Mouse (Mus musculus): Measurements from ENCODE around the gene Efhb. TPM values are rescaled to one million over a fixed set of nuclear protein-coding genes. Genes with fewer than 3 reads are reported as not detected.

Efhb gene
- total RNA-seq (2017): not detected in 3 replicates

DNA sequence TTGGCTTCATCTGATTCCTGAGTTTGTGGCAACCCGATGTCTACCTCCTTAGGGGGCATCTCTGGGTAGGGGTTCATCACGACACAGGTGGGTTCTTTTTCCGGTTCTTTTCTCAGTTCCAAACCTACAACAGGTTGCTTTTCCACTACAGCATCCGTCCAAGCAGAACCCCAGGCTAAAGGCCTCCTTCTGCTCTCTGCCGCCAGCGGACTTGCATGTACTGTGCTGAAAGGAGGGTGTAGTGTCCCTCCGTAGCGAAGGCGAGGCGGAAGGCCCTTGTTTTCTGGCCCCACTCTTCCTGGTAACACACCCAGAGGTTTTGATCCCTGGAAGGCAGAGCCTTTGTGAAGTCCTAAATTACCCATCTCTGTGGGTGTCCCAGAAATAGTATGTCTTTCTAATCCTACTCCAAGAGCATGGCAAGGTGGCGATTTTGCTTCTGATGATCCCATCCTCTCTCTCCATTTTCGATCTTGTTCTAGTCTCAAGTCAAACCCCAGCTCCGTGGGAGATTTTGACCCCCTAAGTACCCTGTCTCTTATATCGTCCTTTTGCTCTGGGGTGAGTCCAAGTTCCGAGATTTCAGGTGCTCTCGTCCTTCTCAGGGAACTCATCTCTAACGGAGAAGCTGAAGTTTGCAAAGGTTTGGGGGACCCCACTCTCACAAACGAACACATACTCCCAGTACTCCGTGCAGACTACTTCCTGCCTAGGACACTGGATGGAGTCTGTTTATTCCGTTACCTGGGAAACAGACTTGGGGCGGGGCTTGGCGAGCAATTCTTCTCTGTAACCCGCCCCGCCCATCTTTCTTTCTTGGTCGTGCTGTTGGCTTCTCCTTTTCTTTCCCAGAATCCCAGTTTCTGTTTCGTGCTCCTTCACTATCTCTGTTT lies at the start of gene Efhb:
TSS of gene Efhb (minus strand) at position 719 of the 893 bp plus-strand sequence.
- peak; percentile 80 for ATAC-seq (replicated peaks; ENCODE audit: insufficient number of reproducible peaks, low FRiP score, low TSS enrichment, poor library complexity, severe bottlenecking)

DNA sequence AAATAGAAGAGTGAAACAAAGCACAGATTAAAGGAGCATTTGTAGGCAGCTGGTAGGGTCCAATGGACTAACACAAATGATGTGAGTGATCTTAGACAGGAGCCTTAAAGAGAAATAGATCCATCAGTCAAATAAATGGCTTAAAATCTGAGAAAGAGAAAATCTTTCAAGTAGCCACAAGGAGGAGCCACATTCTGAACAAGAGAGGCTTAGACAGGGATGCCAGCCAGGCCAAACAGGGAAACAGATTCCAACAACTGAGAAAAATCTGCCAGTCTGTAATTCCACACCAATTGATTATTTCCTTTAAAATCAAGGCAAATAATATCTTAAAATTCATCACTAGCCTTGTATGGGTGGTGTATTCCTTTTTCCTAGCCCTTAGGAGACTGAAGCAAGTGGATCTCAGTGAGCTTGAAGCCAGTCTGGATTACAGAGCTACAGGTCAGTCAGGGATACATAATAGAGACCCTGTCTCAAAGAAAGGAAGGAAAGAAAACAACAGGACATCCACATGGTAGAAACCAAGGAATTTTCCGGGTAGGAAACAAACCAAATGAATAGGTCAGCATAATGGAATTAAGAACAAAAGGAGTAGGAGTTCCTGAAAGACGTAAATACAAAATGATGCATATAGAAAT lies 49.3 kb upstream of the Efhb start:
- no peak for ATAC-seq (replicated peaks; ENCODE audit: insufficient number of reproducible peaks, low FRiP score, low TSS enrichment, poor library complexity, severe bottlenecking)

DNA sequence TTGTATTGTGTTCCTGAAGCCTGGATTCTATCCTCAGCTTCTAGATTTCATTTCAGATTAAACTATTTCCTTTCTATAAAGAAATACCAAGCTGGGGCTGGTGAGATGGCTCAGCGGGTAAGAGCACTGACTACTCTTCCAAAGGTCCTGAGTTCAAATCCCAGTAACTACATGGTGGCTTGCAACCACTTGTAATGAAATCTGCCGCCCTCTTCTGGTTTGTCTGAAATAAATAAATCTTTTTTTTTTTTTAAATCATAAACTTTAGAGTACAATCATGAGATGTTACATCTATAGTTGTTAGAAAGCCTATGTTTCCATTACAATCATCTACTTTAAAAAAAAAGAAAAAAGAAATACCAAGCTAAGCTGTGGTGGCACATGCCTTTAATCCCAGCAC lies 39.8 kb upstream of the Efhb start:
- no peak for ATAC-seq (replicated peaks; ENCODE audit: insufficient number of reproducible peaks, low FRiP score, low TSS enrichment, poor library complexity, severe bottlenecking)

DNA sequence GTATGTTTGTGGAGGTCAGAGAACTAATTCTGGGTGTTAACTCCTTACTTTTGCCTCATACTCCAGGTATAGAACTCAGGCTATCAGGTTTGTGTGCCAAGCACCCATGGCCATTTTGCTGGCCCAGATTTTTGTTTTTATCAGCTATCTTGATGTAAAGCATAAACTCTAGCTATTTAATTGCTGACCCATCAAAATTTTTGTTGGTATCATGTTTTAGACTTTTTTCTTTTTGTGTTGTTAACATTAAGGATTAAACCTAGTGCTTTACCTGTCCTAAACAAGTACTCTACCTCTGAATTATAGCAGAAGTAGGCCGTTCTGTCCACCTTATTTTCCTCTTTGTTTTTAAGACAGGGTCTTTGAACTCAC lies 25.9 kb upstream of the Efhb start:
- ATAC-seq (replicated peaks; ENCODE audit: insufficient number of reproducible peaks, low FRiP score, low TSS enrichment, poor library complexity, severe bottlenecking): no peak

DNA sequence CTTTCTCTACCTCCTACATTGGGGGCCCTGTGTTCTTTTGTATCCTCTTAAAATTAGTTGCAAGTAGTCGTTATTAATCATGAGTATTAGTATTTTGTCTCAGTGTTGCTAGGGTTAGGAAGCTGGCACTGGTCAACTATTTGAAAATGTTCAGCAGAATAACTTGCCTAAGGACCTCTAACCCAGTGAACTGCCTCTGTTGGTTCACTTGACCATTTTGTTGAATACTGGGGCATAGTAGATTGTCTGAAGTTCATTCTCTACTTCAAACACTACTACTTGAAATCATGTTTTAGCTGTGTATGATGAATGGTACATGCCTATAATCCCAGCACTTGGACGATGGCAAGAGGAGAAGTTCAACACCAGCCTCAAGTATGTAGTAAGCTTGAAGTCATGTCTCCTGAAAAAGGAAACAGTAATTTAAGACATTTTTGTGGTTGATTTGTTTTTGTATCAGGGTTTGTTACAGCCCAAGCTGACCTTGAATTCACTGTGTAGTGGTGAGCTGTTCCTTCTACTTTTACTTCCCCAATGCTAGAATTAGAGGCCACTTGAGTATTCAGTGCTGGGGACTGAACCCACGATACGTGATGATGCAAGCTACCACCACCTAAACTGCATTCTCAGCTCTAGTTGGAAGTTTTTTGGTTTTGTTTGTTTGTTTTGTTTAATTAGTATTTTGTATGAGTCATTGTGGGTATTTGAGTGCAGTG lies 25.3 kb upstream of the Efhb start:
- peak; percentile 94 for ATAC-seq (replicated peaks; ENCODE audit: insufficient number of reproducible peaks, low FRiP score, low TSS enrichment, poor library complexity, severe bottlenecking)

DNA sequence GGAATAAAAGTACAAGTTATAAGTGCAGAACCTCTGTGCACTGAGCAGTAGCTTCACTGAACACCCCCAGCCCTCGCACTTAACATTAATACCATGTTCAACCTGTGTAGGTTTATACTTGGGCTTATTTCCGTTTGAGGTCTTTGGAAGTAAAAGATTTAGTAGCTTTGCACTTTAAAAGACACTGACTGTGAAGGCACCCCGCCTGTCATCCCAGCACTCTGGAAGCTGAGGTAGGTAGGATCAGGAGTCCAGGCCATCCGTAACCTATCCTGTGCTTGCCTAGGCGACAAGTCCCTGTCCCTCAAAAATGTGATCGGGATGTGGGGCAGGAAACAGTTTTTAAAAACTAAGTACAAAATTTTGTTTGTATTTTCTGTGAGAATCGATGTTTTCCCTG lies 17.3 kb upstream of the Efhb start:
- no peak for ATAC-seq (replicated peaks; ENCODE audit: insufficient number of reproducible peaks, low FRiP score, low TSS enrichment, poor library complexity, severe bottlenecking)

DNA sequence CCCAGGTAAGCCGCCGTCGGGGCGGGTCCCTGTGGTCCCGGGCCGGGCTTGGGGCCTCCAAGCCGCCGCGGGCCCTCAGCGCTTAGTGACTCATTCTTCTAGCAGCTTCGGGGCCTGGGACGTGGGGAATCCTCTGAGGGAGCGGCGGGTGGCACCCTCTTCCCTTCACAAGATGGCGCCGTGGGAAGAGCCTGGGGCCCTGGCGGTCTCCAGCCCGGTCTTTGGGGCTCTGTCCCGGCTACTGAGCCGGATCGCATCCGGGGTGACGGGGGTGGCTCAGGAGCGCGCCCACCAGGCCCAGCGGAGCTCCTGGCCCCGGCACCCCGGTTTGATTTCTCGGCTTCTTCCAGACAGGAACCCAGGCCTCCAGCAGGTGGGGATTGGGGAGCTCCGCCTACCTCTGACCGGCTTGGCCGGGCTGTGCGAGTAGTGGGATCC lies 16.5 kb upstream of the Efhb start:
- peak; percentile 7; the same call in 1 of the 2 replicates for ATAC-seq (replicated peaks; ENCODE audit: insufficient number of reproducible peaks, low FRiP score, low TSS enrichment, poor library complexity, severe bottlenecking)

DNA sequence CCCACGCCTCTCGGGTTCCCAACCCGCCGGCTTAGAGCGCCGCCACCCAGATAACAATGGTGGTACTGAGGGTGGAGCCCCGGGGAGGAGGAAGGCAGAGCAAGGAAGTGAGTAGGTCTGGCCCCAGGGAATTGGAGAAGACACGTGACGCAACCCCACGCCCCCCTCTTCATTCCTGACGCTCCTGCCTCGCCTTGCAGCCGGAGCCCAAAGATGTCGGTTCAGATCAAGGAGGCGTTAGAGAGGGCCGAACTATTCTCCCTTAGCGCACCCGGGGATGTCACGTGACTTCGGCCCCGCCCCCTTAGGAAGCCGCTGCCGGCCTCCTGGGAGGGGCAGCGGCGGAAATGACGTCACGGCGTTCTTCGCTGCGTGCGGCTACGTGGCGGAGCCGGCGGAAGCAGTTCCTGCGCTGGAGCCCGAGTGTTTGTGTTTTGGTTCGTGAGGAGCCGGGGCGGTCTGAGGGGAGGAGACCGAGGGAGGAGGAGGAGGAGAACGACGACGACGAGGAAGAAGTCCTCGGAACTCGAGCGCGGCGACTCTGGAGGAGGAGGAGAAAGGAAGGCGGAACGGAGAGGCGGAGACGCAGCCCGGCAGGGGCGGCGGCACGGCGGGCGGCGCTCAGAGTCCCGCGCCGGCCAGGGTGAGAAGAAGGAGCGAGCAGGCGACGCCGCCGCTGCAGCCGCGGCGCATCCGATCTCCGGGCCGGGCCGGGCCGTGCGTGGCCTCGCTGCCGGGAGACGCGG lies 15.9 kb upstream of the Efhb start, which contains the start of gene Rab5a:
TSS of gene Rab5a (plus strand) at position 377 of the 746 bp plus-strand sequence.
- ATAC-seq (replicated peaks; ENCODE audit: insufficient number of reproducible peaks, low FRiP score, low TSS enrichment, poor library complexity, severe bottlenecking): peak; percentile 92

DNA sequence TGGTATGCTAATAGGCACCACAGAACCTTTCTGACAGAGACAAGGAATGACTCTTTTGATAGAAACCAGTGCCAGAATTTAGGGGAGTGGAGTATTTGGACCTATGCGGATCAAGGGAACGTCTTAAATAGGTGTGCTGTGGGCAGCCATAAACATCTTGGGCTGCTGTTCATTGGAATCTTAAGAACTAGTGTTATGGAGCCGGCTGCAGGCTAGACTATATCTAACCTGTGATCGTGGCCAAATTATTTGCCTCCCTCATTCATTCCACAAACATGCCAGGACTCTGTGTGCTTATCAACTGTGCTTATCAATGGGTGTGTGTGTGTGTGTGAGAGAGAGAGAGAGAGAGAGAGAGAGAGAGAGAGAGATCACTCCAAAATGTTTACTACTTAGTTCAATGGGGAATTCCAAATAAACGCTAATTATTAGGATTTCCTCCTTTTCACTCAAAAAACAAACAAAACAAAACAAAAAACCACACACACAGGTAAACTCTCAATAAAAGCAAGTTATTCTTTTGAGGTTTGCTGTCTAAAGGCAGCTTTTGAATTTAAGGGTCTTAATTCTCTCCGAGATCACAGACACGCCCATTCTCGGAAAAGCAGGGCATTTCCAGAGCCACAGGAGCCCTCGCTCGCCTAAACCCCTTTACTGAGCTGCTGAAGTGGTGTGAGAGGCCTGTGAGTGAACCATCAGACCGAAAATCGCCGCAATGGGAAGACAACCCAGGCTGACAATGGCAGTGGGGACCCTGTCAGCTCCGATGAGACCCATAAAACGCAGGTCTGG lies 15.1 kb upstream of the Efhb start:
- no peak for ATAC-seq (replicated peaks; ENCODE audit: insufficient number of reproducible peaks, low FRiP score, low TSS enrichment, poor library complexity, severe bottlenecking)

DNA sequence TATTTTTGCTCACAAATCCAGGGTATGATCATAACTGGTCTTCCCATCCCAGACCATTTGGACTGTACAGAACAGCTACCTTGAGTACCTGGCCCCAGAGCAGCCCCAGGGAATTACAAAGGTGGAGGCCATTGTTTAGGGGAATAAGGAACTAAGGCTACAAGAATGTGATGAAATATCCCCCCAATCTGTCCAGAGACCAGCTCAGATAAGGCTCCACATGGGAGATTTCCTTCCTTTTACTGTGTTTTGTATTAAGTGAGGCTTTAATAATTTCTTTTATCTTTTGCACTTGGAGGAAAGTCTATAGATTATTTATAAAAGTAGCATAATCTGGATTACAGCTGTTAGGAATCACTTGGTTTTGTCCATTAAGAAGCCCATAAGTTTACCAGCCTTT lies 5.6 kb upstream of the Efhb start:
- no peak for ATAC-seq (replicated peaks; ENCODE audit: insufficient number of reproducible peaks, low FRiP score, low TSS enrichment, poor library complexity, severe bottlenecking)

DNA sequence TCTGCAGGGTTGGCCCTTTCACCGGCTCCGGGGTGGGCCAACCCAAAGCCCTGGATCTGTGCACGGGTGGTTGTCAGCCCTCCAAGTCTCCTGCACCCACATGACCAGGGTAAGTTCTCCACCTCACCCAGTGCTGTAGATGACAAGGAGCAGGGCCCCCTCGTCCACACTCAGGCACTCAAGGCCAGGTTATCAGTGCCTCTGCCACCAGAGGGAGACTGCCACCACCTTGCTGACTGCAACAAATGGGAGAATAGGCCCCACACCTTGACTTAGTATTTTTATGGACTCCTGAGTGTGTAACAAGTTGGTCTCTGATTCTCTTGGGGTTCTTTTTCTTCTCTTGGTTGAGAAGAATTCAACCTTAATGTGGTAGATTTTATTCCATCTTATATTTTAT lies 2.4 kb upstream of the Efhb start:
- no peak for ATAC-seq (replicated peaks; ENCODE audit: insufficient number of reproducible peaks, low FRiP score, low TSS enrichment, poor library complexity, severe bottlenecking)

DNA sequence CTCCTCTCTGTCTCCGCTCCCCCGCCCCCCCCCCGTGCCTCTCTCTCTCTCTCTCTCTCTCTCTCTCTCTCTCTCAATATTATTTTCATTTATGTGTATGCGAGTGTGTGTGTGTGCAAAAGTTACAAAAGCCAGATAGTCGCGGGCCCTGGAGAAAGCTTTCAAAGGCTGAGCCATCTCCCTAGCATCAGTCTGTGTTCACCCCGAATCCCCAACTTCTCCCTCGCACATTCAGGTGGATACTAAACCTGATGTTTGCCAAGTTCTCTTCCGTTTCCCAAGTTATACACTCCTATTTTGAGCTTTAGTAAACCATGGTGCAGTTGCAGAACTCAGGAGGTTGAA lies 347 bp upstream of the Efhb start:
- no peak for ATAC-seq (replicated peaks; ENCODE audit: insufficient number of reproducible peaks, low FRiP score, low TSS enrichment, poor library complexity, severe bottlenecking)

DNA sequence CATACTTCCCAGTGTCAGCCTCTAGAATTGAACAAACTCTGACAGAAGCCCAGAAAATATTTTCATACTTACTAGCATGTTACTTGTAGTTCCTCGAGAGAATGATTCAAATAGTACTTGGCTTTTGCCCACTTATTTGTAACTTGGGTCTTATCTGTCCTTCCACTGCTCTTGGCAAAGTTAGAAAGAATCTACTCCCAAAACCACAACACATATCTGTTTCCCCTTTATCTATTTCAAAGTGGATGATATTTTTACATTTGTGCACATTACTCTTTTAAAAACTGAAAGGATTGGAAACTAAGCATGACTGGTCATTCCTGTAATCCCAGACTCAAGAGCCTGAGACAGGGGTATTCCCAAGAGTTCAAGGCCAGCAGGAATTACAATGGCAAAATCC lies 6.4 kb downstream of the Efhb start:
- no peak for ATAC-seq (replicated peaks; ENCODE audit: insufficient number of reproducible peaks, low FRiP score, low TSS enrichment, poor library complexity, severe bottlenecking)

DNA sequence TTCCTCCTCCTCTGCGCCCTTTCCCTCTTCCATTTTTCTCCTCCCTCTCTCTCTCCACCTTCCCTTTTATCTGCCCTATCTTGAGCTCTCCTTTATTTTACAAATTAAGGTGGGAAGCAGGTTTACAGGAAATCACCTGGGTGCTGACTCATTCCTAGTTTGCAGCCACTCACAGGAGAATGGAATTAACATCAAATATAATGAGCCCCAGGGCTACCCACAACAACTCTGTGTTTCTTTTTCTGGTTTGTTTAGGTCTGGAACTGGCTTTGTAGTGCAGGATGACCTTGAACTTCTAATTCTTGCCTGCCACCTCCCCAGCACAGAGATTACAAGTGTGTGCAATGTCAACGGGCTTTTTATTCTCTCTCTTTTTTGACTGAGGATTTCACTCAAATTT lies 7.0 kb downstream of the Efhb start:
- no peak for ATAC-seq (replicated peaks; ENCODE audit: insufficient number of reproducible peaks, low FRiP score, low TSS enrichment, poor library complexity, severe bottlenecking)

DNA sequence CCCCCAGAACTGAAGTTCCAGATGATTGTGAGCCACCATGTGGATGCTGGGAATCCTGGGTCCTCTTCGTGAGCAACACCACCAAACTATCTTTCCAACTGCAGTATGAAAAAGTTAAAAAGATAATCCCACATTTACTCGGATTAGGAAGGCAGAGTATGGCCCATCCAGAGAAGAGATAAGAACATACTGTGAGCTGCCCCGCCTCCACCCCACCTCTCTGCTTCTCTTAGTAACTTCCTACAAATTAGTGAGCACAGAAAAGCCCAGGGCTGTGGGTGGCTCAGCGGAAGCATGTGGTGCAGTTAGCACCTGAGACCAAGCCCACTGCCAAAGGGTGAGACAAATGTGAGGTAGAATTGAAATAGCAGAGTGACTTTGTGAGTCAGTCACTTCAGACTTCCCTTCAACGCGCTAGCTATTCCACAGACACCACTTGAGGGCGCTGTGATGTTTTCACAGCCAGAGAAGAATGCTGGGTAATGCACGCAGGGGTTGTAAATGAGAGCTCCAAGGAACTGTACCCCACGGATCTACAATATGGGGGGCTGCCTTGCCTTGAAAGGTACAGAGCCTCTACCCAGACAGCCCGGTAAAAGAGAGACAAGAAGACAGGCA lies 60.3 kb downstream of the Efhb start:
- no peak for ATAC-seq (replicated peaks; ENCODE audit: insufficient number of reproducible peaks, low FRiP score, low TSS enrichment, poor library complexity, severe bottlenecking)

DNA sequence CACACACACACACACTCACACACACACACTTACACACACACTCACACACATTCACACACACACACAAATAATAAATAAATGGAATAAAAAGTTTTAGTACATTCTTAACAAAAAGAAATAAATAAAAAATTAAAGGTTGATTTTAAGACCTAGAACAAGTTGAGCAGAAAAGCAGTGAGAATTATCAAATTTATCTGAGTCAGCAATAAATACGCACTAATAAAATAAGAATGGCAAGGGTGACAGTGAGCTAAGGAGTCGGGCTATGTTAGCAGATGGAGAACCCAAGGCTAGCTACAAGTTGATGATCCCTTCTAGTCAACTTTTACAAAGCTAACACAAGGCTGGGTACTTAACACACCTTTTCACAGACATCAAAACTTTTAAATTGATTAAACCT lies 69.9 kb downstream of the Efhb start:
- ATAC-seq (replicated peaks; ENCODE audit: insufficient number of reproducible peaks, low FRiP score, low TSS enrichment, poor library complexity, severe bottlenecking): no peak

DNA sequence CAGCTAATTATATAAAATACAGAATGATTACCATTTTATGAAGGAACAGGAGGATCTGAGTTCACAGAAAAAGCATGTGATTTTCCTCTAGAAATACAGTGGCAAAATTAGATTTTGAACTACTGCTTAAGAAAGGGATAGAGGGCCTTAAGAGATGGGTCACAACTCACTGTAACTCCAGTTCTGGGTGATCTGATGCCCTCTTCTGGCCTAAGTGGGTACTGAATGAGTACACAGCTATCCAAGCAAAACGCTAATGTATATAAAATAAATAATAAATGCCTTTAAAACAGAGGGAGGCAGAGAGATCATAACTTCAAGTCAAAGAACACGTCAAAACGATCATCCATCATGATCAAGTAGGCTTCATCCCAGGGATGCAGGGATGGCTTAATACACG lies 73.6 kb downstream of the Efhb start:
- ATAC-seq (replicated peaks; ENCODE audit: insufficient number of reproducible peaks, low FRiP score, low TSS enrichment, poor library complexity, severe bottlenecking): no peak
